Mouse (Mus musculus) MN1 (cell line): ENCODE data around the gene Ncl.

Experiments used
- DNase-seq: peaks from one replicate; pipeline ENCODE4 v3.0.0-alpha.2; 2016; ENCODE audit warnings: low spot score

Gene Ncl

DNA sequence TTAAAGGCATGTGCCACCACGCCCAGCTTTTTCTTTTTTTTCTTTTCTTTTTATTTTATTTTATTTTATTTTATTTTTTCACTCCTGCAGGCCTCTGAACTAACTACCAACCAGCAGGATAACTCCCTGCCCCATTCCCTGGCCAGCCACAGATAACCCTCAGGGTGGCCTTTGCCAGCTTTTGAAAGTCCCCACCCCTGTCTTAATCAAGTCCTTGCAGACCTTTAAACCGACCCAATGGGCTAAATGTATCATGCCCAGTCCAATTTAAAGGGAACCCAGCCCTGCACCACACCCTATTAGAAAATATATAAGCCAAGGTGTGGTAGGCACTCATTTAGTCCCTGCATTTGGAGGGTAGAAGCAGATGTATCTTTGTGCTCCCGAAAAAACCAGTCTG lies 46.9 kb downstream of the Ncl start:
- no peak for DNase-seq

DNA sequence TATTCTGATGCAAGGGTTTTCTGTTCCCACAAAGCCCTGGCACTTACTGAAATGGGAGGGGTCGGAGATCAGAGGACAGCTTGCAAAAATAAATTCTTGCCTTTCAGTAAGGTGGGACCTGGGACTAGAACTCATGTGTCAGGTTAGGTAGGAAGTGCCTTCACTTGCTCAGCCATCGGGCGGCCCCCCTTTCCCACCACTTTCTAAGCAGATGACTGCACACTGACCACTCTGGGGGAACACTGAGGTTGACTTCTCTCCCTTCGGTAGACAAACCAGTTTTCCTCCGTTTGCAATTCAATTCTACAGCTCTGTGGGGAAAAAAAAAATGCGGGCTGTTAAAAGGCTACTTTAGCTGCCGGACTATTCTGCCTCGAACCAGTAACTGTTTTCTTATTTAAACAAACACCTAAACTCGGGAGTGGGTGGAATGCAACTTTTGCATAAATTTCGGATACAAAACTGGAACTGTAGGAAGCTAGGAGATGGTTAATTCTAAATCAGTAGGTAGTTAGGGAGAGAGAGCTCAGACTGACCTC lies 47.7 kb downstream of the Ncl start:
- DNase-seq, result no peak

DNA sequence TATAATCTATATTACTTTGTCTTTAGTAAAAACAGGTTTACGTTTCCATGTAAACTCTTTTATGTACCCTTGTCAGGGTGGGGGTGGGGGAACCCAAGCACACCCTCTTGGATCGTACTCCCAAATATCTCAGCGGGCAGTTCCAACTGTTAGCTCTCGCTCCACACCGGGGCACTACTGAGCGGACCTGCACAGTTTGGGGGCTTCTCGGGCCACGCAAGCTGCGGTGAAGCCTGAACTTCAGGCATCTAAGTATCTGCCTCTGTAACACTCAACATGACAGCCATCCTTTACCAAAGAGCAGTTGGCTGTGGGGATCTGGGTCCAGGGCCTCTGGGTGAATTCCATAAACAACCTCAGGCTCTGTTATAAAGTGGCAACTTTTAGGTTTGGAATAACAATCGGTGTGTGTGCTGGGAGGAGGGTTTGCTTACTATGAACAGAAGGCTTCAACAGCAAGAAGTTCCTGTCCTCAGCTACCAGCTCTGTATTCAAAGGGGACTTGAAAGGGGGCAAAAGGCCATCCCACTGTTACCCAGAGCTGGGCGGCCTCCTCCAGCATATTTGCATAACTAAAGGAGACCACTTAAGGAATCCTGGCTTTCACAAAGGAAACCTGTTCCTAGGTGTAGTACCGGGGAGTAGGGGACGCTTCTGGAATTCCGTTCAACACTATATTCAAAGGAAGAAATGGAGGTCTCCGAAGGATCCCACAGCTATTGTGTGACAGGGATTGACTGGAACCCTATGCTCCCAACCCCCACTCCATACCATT lies 48.5 kb downstream of the Ncl start:
- DNase-seq, result no peak

DNA sequence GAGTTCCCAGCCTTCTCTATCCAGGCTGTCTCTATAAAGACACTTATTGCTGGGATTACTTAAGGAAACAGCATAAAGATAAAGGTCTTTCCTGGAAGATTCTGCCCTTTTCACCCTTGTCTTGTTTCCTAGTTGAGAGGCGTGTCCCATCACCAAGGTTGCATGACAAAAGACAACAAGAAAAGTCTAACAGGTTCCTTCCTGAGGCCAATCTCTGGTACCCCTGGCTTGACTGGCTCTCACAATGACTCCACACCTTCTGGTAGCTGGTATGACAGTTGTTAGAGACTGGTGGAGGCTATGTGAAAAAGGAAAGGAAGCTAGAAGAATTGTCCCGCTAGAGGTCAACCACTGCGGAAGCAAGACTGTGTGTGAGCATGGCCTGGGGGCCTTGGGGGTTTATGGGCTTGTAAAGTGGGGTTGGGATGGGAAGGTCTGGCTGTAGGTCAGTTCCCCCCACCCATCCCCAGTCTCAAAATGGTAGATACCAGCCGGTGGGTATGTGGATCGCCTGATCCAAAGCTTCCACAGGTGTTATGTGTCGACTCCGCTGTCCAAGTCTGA lies 49.8 kb downstream of the Ncl start:
- no peak for DNase-seq

DNA sequence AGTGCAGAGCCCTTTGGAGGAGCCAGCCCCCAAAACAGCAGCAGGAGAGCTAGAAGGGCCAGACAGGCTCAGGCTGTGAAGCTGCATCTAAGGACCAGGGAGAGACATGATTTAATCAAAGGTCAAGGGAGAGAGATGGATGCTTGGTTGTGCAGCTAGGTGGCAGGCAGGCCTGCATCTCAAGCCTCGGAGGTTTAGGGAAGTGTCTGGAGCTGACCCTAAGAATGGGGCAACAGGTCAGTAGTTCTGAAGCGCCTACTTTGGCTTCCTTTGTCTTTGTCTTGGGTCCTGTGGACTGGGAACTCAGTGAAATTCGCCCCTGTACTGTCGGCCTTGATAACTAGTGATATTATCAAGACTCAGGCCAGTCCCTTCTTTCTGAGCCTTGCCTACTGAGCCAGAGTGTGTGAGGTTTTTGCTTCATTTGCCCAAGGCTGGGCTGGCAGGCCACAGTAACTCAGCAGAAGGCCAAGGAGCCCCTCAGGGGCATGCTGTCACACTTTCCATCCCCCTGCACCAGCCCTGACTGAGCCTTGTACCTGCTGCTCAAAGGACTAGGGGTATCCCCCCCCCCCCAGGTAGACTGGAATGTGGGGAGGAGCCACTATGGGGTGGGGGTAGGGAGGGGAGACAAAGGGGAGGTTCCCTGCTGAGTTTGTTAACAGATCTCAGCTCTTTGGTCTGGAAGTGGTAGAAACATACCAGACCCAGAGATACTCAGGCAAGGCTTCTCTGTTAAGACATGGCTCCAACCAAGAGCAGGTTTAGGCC lies 51.1 kb downstream of the Ncl start:
- no peak for DNase-seq

DNA sequence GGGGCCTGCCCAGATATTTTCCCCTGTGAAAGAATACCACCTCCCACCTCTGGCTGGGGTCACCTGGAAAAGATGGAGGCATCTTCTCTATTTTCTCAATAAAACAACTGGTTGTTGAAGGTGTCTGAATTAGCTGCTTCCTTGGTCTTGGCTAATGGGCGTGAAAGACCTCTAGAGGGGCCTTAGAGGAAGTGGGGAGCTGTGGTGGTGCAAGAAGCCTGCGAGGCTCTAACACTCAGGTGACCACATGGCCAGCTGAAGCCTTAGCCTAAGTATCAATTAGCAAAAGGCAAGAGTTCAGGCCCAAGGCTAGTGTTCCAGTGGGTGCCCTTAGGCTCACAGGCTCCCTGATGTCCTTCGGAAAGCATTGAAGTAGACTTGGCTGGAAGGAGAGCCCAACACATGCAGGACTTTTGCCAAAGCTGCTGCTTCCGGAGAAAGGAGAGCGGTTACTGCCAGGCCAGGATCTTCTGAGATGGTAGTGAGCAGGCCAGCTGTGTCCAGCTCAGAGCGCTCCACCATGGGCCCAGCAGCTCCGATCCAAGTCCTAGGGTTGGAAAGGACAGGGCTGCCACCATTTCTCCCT lies 51.9 kb downstream of the Ncl start:
- DNase-seq, result no peak

DNA sequence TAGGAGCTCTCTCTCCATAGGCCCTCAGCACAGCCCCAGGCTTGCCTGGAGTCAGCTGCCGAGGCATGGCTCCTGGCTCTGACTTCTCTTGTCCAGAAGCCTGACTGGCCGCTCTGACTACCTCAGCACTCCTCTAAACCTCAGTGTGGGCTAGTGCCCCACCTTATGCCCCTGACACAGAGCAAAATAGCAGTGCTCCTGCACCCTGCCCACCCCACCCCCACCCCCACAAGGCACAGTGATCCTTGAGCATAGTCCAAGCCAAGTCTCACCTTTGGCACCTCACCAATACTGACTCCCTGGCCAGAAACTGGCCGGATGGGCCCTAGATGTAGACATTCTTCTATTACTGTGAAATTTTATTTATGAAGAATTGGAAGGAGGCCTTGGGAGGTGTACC lies 52.5 kb downstream of the Ncl start:
- DNase-seq, result no peak

DNA sequence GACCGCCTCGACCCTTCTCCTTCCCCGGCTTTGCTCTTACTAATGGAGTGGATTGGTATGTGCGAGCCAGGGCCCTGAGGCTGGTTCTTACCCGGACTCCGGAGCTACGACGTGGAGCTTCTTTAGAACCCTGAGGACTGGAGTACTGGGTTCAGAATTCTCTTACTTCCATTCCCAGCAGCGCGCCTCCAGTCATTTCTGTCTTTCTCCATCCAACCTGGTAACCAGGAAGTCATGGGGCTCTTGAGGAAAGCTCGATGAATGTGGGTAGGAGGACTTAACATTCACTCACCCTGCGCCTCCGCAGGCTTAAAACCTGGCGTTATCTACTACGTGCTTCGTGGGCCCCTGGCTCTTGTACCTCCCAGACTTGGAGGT lies 55.3 kb downstream of the Ncl start:
- no peak for DNase-seq

DNA sequence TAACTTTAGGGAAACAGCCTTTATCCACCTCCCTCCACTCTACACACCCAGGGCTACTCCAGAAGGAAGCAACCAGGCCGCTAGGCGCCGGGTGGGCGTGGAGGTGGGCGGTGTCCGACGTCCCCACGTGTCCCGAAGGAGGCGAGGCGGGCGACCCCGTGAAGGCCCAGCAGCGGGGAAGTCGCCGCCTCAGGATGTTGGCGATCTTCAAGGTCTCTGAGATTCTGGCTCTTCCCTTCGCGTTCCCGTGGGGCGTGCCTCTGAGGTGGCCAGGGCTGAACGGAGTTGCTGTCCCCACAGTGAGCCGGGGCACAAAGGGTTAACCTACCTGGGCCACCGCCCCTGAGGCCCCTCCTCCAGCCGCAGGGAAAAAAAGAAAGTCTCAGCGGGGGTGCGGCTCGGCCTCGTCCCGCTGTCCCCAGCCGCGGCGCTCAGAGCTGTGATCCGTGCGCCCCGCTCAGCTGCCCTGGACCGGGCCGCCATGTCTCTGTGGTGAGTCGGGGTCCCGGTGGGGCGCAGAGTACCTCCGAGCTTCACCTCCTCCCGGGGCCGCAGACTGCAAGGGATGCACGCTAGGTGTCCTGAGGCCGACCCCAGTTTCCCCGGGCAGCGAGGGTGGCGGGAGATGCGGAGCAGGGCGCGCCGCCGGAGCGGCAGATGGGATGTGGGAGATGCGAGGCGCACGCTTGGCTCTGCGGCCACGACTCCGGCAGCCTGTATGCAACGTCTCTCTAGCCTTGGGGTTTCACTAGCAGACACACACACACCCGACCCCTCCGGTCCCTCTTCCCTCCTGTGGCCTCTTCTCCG lies 55.9 kb downstream of the Ncl start:
- no peak for DNase-seq

DNA sequence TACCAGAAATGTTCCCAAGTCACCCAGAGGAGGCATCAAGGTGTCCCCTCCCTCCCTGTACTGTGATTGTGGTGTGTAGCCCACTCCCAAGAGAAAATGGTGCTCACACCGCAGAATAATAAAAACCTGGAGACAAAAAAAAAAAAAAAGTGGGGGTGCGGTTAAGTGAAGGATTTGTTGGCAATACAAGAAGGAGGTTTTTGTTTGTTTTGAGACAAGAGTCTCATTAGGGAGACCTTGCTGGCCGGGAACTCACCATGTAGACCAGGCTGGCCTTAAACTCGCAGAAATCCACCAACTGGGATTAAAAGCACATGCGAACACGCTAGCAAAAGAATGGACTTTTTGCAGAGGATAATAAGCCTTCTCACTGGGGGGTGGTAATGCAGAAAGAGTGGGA lies 56.7 kb downstream of the Ncl start, which contains the start of gene B3gnt7:
TSS of gene B3gnt7 (plus strand) at position 301 of the 400 bp plus-strand sequence.
- no peak for DNase-seq

DNA sequence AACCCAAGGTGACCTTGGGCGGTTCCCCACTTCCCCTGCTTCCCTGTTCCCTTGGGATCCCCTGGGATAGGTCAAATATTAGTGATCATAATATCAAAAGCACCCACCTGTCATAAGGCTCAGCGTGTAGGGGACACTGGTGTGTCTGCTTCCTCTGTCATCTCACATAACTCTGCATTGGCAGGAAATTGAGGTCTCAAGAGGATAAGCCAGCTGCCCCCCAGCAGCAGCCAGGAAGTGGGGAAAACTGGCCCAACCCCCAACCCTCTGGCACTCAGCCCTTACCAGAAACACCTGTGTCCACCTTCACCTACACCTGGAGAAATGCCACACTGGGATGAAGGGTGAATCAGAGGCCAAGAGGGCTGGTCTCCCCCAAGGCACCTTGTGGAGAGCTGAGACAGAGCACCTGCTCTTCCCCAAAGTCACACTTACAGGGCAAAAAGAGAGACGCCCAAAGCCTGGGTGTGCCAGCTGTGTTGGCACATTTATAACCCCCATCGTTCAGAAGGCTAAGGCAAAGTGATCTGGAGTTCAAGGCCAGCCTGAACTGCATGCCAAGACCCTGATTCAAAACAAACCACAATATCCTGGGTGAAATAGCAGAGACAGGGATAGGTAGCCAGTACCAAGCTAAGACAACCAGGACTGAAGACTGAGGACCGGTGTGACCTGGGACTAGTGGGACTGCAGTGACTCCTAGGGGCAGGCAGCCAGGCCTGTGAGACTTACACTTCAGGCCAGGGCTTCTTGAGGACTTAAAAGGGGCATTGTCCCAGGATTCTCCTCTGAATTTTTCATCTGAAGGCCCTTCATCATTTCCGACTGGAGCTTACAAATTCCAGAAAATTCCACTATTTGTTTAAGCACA lies 57.7 kb downstream of the Ncl start:
- DNase-seq, result no peak

DNA sequence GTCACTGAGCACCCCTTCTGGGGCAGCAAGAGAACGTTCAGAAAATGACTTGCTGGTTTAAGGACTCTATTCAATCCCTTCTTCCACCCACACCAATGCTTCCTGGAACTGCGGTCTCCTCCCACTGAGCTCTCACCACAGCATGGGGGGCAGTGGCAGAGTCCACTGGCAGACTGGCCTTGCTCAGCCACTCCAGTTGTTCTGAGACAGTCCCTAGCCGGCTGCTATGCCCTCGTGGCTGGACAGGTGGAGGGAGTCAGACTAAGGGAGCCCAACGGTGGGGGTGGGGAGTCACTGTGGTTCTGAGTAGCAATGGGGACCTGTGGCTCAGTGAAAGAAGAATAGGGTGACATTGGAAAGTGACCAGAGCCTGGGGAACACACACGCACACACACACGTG lies 58.5 kb downstream of the Ncl start:
- no peak for DNase-seq

DNA sequence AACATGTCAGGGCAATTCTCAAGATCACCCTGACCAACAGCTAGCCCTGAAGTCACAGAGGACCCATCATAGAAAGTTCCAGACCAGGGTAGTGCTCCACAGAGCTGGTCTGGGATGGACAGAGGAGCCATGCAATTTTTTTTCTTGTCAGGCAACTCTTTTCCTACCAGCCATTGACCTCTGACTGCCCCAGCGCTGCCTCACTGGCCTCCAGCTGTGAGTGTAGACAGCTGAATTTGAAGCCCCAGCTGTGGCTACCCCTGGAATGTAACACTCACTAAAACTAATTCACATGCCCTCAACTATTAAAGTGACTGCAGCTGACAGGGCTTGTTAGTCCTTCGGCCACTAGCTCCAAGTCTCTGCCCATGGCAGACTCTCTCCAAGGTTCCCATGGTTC lies 59.1 kb downstream of the Ncl start:
- no peak for DNase-seq
